Mouse (Mus musculus): ENCODE results near the gene Rpl10-ps3. TPM values are rescaled to one million over a fixed set of nuclear protein-coding genes. Genes with fewer than 3 reads are reported as not detected.
A peak's percentile ranks its signal among the peaks of the same experiment; 100 is the strongest.

Rpl10-ps3 gene
- total RNA-seq (2015) (1,620 and 1,730 TPM in 2 replicates), total RNA-seq (2017) (240 and 354 TPM in 2 replicates)

DNA sequence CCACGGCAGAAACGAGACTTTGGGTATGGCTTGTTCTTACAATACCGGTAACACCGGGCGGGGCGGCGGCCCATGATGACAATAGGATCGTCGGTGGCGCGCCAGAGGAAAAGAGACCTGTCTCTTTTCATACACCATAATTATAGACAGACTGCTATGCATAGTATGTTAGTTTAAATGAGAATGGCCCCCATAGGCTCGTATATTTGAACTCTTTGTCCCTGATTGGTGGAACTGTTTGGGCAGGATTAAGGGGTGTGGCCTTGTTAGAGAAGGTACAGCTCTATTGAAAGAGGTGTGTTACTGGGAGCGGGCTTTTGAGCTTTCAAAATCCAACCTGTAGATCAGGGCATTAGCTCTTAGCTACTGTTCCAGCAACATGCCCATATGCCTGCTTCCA is at the start of gene Rpl10-ps3:
TSS of gene Rpl10-ps3 (minus strand) at position 101 of the 400 bp plus-strand sequence.
- no peak for ATAC-seq (replicated peaks; ENCODE audit: poor library complexity)

DNA sequence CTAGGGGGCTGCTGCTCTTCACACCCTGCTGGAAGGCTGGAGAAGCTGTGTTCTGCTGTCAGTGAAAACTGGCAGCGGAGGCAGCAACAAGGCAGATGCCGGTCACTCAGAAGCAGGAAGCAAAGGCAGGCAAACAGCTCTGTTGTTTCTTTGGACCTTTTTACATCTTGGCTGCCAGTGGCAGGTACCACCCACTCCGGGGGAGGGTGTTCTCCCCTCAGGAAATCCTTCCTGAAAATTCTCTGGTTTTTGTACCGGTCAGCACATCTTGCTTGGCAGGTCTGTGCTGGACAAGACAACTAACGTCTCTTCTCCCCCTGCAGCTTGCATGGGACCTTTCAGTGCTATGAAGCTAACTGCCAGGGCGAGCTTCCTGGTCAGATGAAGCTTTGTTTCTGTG is 30.8 kb upstream of the Rpl10-ps3 start:
- ATAC-seq (replicated peaks; ENCODE audit: poor library complexity), result no peak

DNA sequence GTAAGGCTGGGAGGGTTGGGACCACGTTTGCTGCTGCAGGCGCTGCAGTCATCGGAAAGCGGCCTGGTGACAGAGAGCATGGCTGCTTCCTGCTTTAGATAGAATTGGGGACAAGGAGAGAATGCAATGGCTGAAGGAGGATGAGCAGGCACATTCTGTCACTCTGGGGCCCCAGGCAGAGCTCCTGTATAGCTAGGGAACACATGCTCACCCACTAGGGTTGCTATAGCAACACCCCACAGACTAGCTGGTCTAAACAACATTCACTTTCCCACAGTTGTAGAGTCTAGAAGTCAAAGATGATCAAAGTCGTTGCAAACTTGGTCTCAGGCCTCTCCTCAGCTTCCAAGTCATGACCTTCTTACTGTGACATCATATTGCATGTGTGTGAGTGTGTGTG is 29.9 kb upstream of the Rpl10-ps3 start:
- ATAC-seq (replicated peaks; ENCODE audit: poor library complexity), result no peak

DNA sequence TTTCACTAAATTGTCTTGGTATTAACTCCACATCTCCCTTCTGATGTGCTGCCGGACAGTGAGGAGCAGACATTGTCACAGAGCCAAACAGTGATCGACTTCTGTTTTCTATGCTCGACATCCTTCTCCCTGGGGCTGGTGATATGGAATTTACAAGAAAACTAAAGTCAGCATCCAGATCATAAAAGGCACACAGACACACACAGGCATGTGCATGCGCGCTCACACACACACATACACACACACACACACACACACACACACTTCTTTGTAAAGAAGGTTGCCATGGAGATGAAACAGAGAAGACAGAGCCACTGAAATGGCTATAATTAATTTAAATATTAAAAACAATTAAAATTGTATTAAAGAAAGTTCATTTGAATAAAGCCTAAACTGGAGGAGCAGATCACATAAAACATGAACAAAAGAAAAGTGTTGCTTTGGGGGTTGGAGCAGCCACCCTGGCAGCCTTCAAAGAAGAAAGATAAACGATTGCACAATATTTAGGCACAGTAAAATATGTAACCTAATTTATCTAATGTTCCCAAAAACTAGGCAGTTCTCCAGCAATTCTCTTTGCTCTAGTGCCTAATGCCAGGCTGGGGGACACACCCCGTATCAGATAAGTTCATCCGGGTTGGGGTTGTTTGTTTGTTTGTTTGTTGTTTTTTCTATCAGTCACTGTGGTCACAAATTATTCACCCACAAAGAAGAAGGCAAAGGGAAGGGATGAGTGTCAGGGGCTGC is 24.0 kb upstream of the Rpl10-ps3 start:
- ATAC-seq (replicated peaks; ENCODE audit: poor library complexity), result no peak

GRCm38 (mm10) chr9:50365059-50365780 is 20.5 kb upstream of the Rpl10-ps3 start:
- no peak for ATAC-seq (replicated peaks; ENCODE audit: poor library complexity)

GRCm38 (mm10) chr9:50363962-50364361 is 19.2 kb upstream of the Rpl10-ps3 start:
- 0 out of 2 replicates have a peak, but pooled peaks have one; percentile 27 for ATAC-seq (replicated peaks; ENCODE audit: poor library complexity)

- peak; percentile 94 for ATAC-seq (replicated peaks; ENCODE audit: poor library complexity)
These were observed 18.5 kb upstream of the Rpl10-ps3 start for GRCm38 (mm10) chr9:50363259-50363658.

DNA sequence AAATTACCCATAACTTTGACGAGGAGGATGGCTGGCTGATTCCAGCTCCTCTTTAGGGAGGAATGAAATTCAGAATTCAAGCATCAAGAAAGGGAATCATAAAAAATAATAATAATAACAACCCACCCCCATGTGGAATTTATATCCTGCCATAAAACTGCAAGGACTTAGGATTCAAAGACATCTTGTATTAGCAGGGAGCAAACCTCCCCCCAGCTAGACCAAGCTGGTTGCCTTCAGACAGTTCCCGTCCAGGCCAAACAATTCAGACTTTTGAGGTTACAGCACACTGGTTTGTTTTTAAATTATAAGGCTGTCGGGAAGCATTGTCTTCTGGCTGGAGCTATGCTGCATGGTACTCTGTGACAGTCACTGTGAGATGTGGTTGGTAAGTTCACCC is 17.8 kb upstream of the Rpl10-ps3 start:
- ATAC-seq (replicated peaks; ENCODE audit: poor library complexity), result no peak

- no peak for ATAC-seq (replicated peaks; ENCODE audit: poor library complexity)
These were observed 15.6 kb upstream of the Rpl10-ps3 start for GRCm38 (mm10) chr9:50360370-50360769.

DNA sequence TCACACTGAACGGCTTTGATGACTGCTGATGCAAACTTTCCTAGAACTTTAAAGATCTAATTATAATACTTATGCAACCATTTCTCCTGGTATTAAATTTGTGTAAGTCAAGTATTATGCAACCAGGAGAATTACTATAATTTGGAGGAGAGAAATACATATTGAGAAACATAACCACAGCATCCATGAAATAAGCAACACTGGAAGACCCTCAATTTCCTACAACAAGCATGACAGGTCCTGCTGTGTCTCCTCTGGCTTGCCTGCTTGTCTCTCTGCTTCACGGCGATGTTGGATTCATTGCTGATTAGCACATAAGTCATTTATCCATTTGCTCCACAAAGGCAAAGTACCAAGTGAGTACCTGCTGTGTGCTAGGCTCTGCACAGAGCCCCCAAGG is 12.6 kb upstream of the Rpl10-ps3 start:
- ATAC-seq (replicated peaks; ENCODE audit: poor library complexity), result peak; percentile 63

GRCm38 (mm10) chr9:50351746-50352145 is 7.0 kb upstream of the Rpl10-ps3 start:
- ATAC-seq (replicated peaks; ENCODE audit: poor library complexity), result peak; percentile 37; the same call in 1 of the 2 replicates

GRCm38 (mm10) chr9:50350571-50350970 is 5.8 kb upstream of the Rpl10-ps3 start:
- ATAC-seq (replicated peaks; ENCODE audit: poor library complexity), result no peak

- no peak for ATAC-seq (replicated peaks; ENCODE audit: poor library complexity)
These were observed 4.4 kb upstream of the Rpl10-ps3 start for GRCm38 (mm10) chr9:50349156-50349555.

- ATAC-seq (replicated peaks; ENCODE audit: poor library complexity), result no peak
These were observed 3.5 kb upstream of the Rpl10-ps3 start for GRCm38 (mm10) chr9:50348256-50348655.

- ATAC-seq (replicated peaks; ENCODE audit: poor library complexity), result peak; percentile 66
These were observed 9.0 kb downstream of the Rpl10-ps3 start for GRCm38 (mm10) chr9:50335539-50336325.

GRCm38 (mm10) chr9:50333413-50333812 is 11.4 kb downstream of the Rpl10-ps3 start:
- ATAC-seq (replicated peaks; ENCODE audit: poor library complexity), result peak; percentile 96

DNA sequence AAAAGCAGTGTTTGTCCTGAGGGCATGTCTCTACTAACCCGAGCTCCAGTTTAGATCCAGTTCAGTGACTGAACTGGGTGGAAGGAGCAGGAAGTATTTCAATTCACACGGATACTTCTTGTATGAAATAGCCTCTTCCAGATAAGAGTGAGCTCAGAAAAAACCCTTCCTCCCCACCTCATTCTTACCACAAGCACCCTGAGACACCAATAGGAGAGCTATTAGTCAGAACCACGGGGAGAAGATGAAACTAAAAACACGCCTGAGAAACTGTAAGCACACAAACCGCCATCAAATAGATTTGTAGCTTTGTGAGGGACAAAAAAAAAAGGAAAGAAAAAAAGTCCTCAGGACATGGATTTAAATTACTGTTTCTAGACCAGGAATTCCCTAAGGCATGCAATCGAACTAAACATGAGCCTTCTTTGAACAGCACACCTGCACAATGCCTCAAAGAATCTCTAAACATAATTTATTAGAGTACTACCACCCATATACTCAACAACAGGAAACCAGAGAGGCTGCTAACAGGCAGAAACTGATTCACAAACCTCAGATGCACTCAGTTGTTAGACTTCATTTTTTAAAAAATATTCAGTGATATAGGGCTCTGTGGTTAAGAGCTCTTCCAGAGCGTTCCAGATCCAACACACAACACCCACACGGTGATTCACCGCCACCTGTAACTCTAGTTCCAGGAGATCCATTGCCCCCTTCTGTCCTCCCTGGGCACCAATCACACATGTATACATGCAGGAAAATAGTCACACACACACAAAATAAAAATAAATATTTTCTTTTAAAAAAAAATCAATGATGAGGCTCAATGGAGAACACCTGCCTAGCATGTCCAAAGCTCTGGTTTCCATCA is 20.2 kb downstream of the Rpl10-ps3 start:
- ATAC-seq (replicated peaks; ENCODE audit: poor library complexity), result 0 out of 2 replicates have a peak, but pooled peaks have one; percentile 14

- no peak for ATAC-seq (replicated peaks; ENCODE audit: poor library complexity)
These were observed 24.0 kb downstream of the Rpl10-ps3 start for GRCm38 (mm10) chr9:50320729-50321128.

GRCm38 (mm10) chr9:50319506-50319905 is 25.3 kb downstream of the Rpl10-ps3 start:
- no peak for ATAC-seq (replicated peaks; ENCODE audit: poor library complexity)

GRCm38 (mm10) chr9:50317299-50317698 is 27.5 kb downstream of the Rpl10-ps3 start:
- no peak for ATAC-seq (replicated peaks; ENCODE audit: poor library complexity)
